Mouse (Mus musculus) CH12.LX (cell line): ENCODE data around the gene Foxl2. TPM values are rescaled to one million over a fixed set of nuclear protein-coding genes. Genes with fewer than 3 reads are reported as not detected.

Source experiments
- DNase-seq: peaks from one replicate; pipeline ENCODE4 v3.0.0-alpha.2; 2013; ENCODE audit errors: extremely low read depth
- H3K27ac ChIP-seq: 2 replicates; pipeline ENCODE4 v1.5.1; 2012; ENCODE audit warnings: low read depth, mild to moderate bottlenecking, control low read depth, moderate library complexity; ENCODE audit not compliant: insufficient read depth
- H3K27me3 ChIP-seq: replicated peaks from 2 replicates; pipeline ENCODE3; 2012; ENCODE audit warnings: inconsistent platforms
- H3K36me3 ChIP-seq, 2 experiments: replicated peaks in 1 of 2; 2 replicates each; pipeline versions ENCODE3 to v1.6.1; 2012; ENCODE audit warnings: inconsistent platforms in 1 of 2, low read length in 1 of 2, mild to moderate bottlenecking in 1 of 2, mixed read lengths in 1 of 2, moderate library complexity in 1 of 2; ENCODE audit not compliant: control insufficient read depth in 1 of 2, insufficient read depth in 1 of 2
- H3K4me1 ChIP-seq, 2 experiments: 2 replicates each; pipeline ENCODE4 v1.6.1; 2012; ENCODE audit warnings: inconsistent platforms in 1 of 2, moderate library complexity in 1 of 2; ENCODE audit not compliant: insufficient read depth in 2 of 2, control insufficient read depth in 1 of 2
- H3K4me2 ChIP-seq: 2 replicates; pipeline ENCODE4 v1.6.1; 2012; ENCODE audit warnings: low read depth, mild to moderate bottlenecking, control low read depth; ENCODE audit not compliant: poor library complexity, insufficient read depth, severe bottlenecking
- H3K4me3 ChIP-seq, 3 experiments: fragments of 150-350 bp in 1 of 3; sonication (generic) in 1 of 3; replicated peaks in 1 of 3; 2 replicates each; pipeline versions ENCODE3 to v1.5.1; 2011 to 2012; ENCODE audit warnings: low read depth in 2 of 3, low read length in 2 of 3, mild to moderate bottlenecking in 2 of 3, moderate library complexity in 2 of 3, control low read depth in 1 of 3, improper control_type of control experiment in 1 of 3, inconsistent platforms in 1 of 3, mixed read lengths in 1 of 3; ENCODE audit not compliant: poor library complexity in 1 of 3
- H3K79me2 ChIP-seq: replicated peaks from 2 replicates; pipeline ENCODE4 v1.6.1; 2012; ENCODE audit warnings: mild to moderate bottlenecking, moderate library complexity; ENCODE audit not compliant: control insufficient read depth, poor library complexity, insufficient read depth, severe bottlenecking; ENCODE audit errors: extremely low read depth
- H3K9ac ChIP-seq: 2 replicates; pipeline ENCODE4 v1.6.1; 2012; ENCODE audit warnings: low read depth, mild to moderate bottlenecking, control low read depth, moderate library complexity; ENCODE audit not compliant: insufficient read depth
- H3K9me3 ChIP-seq: replicated peaks from 2 replicates; pipeline ENCODE3; 2012; ENCODE audit warnings: low read length, inconsistent platforms, mixed read lengths
- BHLHE40 ChIP-seq: IDR thresholded peaks from 2 replicates; pipeline ENCODE4 v1.6.1; 2011; ENCODE audit warnings: mild to moderate bottlenecking, low read depth, low read length, improper control_type of control experiment
- CHD1 ChIP-seq: IDR thresholded peaks from 2 replicates; pipeline ENCODE4 v1.6.1; 2012; ENCODE audit warnings: low read depth, low read length, improper control_type of control experiment, inconsistent platforms
- CHD2 ChIP-seq: IDR thresholded peaks from 2 replicates; pipeline ENCODE4 v1.6.1; 2011; ENCODE audit warnings: low read length, improper control_type of control experiment
- CTCF ChIP-seq, 2 experiments: IDR thresholded peaks in 1 of 2; conservative IDR thresholded peaks in 1 of 2; 2 replicates each; pipeline ENCODE4 v1.5.1; 2011 to 2012; ENCODE audit warnings: low read depth in 2 of 2, low read length in 2 of 2, improper control_type of control experiment in 1 of 2, inconsistent platforms in 1 of 2, mild to moderate bottlenecking in 1 of 2, moderate library complexity in 1 of 2
- E2F4 ChIP-seq: IDR thresholded peaks from 2 replicates; pipeline ENCODE4 v1.6.1; 2011; ENCODE audit warnings: low read depth, low read length, improper control_type of control experiment; ENCODE audit not compliant: insufficient replicate concordance
- EP300 ChIP-seq: IDR thresholded peaks from 2 replicates; pipeline ENCODE4 v1.6.1; 2011; ENCODE audit warnings: low read length, improper control_type of control experiment
- GABPA ChIP-seq: IDR thresholded peaks from 2 replicates; pipeline ENCODE4 v1.6.1; 2012; ENCODE audit warnings: low read depth, low read length, improper control_type of control experiment, inconsistent platforms; ENCODE audit not compliant: insufficient replicate concordance
- HCFC1 ChIP-seq: IDR thresholded peaks from 2 replicates; pipeline ENCODE4 v1.6.1; 2012; ENCODE audit warnings: low read depth, mild to moderate bottlenecking, inconsistent platforms, low read length, improper control_type of control experiment
- IRF4 ChIP-seq: IDR thresholded peaks from 2 replicates; pipeline ENCODE4 v1.6.1; 2014; ENCODE audit warnings: low read depth, mild to moderate bottlenecking, inconsistent platforms, low read length, improper control_type of control experiment
- JUND ChIP-seq: conservative IDR thresholded peaks from 2 replicates; pipeline ENCODE4 v1.6.1; 2011; ENCODE audit warnings: low read depth, low read length, improper control_type of control experiment
- MAFK ChIP-seq: IDR thresholded peaks from 2 replicates; pipeline ENCODE4 v1.6.1; 2011; ENCODE audit warnings: low read length, improper control_type of control experiment; ENCODE audit not compliant: insufficient replicate concordance
- MAX ChIP-seq: IDR thresholded peaks from 2 replicates; pipeline ENCODE4 v1.6.1; 2011; ENCODE audit warnings: low read length, improper control_type of control experiment
- MAZ ChIP-seq: IDR thresholded peaks from 2 replicates; pipeline ENCODE4 v1.6.1; 2012; ENCODE audit warnings: low read depth, mild to moderate bottlenecking, inconsistent platforms, low read length, improper control_type of control experiment, moderate library complexity
- MEF2A ChIP-seq: IDR thresholded peaks from 2 replicates; pipeline ENCODE4 v1.6.1; 2014; ENCODE audit warnings: low read depth, mild to moderate bottlenecking, inconsistent platforms, low read length, improper control_type of control experiment, borderline replicate concordance
- MXI1 ChIP-seq: IDR thresholded peaks from 2 replicates; pipeline ENCODE4 v1.6.1; 2011; ENCODE audit warnings: mild to moderate bottlenecking, low read depth, low read length, improper control_type of control experiment
- MYC ChIP-seq: IDR thresholded peaks from 2 replicates; pipeline ENCODE4 v1.6.1; 2011; ENCODE audit warnings: low read depth, mild to moderate bottlenecking, improper control_type of control experiment, low read length
- NRF1 ChIP-seq: IDR thresholded peaks from 2 replicates; pipeline ENCODE4 v1.6.1; 2014; ENCODE audit warnings: low read depth, mild to moderate bottlenecking, inconsistent platforms, low read length, improper control_type of control experiment, moderate library complexity
- PAX5 ChIP-seq: IDR thresholded peaks from 2 replicates; pipeline ENCODE4 v1.6.1; 2012; ENCODE audit warnings: low read length, inconsistent platforms, mixed read lengths
- SIN3A ChIP-seq: IDR thresholded peaks from 2 replicates; pipeline ENCODE4 v1.6.1; 2012; ENCODE audit warnings: low read length, improper control_type of control experiment, inconsistent platforms
- TCF12 ChIP-seq: IDR thresholded peaks from 2 replicates; pipeline ENCODE4 v1.6.1; 2014; ENCODE audit warnings: low read depth, mild to moderate bottlenecking, inconsistent platforms, low read length, improper control_type of control experiment
- UBTF ChIP-seq: IDR thresholded peaks from 2 replicates; pipeline ENCODE4 v1.6.1; 2012; ENCODE audit warnings: low read depth, mild to moderate bottlenecking, inconsistent platforms, low read length, improper control_type of control experiment, moderate library complexity
- USF2 ChIP-seq: conservative IDR thresholded peaks from 2 replicates; pipeline ENCODE4 v1.6.1; 2011; ENCODE audit warnings: low read depth, low read length, improper control_type of control experiment
- ZKSCAN1 ChIP-seq: IDR thresholded peaks from 2 replicates; pipeline ENCODE4 v1.6.1; 2012; ENCODE audit warnings: low read depth, inconsistent platforms, low read length, improper control_type of control experiment, borderline replicate concordance
- ZNF384 ChIP-seq: IDR thresholded peaks from 2 replicates; pipeline ENCODE4 v1.6.1; 2012; ENCODE audit warnings: low read depth, low read length, improper control_type of control experiment, inconsistent platforms
- dilution Hi-C: fragments of 300-500 bp; cut with MboI; formaldehyde crosslinking; loops from 2 replicates; pipeline ENCODE4 v1.14.3; 2020; ENCODE audit warnings: low sequenced_read_pairs; ENCODE audit not compliant: extremely low pct_unique_long_range_greater_than_20kb, extremely low pct_ligation_motif_present
- in situ Hi-C: fragments of 300-500 bp; cut with MboI; formaldehyde crosslinking; loops from 3 replicates; pipeline ENCODE4 v1.14.3; 2019; ENCODE audit warnings: low sequenced_read_pairs, low pct_ligation_motif_present, low pct_unique_long_range_greater_than_20kb, mixed read lengths
- polyA plus RNA-seq: library from polyadenylated mRNA; unstranded; fragments of >175 nt; gene quantifications from 2 replicates; pipeline ENCODE4 v1.2.1, GENCODE M21; 2012; ENCODE audit warnings: low read depth; ENCODE audit not compliant: insufficient read length
- total RNA-seq, 2 experiments: library from RNA; depleted of rRNA; stranded (reverse); fragments of 300-350 nt in 1 of 2; fragments of >200 nt in 1 of 2; gene quantifications; 2 replicates each; pipeline ENCODE4 v1.2.3; 2012 to 2014

Foxl2 gene
- total and polyA plus RNA-seq, 3 experiments, result not detected

GRCm38 (mm10) chr9:98994103-98994502 lies 39.0 kb downstream of the Foxl2 start:
- DNase-seq, result peak; percentile 78
- Histone ChIP-seq H3K79me2 (peaks cover 5% of the 10 kb centered on the region; the same call in 1 of the 2 replicates), H3K27me3 (no peaks in the 10 kb centered on the region), H3K36me3 (peaks cover 18 to 33% of the 10 kb centered on the region in 2 experiments), H3K27ac (peak overlapping the region; percentile 67), H3K4me3 (no peak overlapping the region), H3K4me1 (peaks cover 21 to 82% of the 10 kb centered on the region in 2 experiments), H3K4me2 (peak overlapping the region; percentile 92), H3K9me3 (no peaks in the 10 kb centered on the region), H3K9ac (no peak overlapping the region)
- in situ Hi-C loops, result no loop called here
- TF ChIP-seq IRF4 (no peak), E2F4 (no peak), TCF12 (peak; percentile 16; the same call in 1 of the 2 replicates), CTCF (conservative IDR thresholded peaks at IDR 0.05 in 1 of 2, IDR thresholded peaks at IDR 0.05 in 1 of 2; ENCODE audit: low read depth in 2 of 2, low read length in 2 of 2) (no peak), GABPA (no peak), MAX (peak; percentile 66), MYC (peak; percentile 50; the same call in 1 of the 2 replicates), SIN3A (peak; percentile 50), MXI1 (peak; percentile 56; the same call in 1 of the 2 replicates), BHLHE40 (peak; percentile 33; the same call in 1 of the 2 replicates)
- dilution Hi-C loops, result no loop called here

GRCm38 (mm10) chr9:98999881-99000339 lies 44.8 kb downstream of the Foxl2 start:
- no peak for TF ChIP-seq EP300
- no peak for TF ChIP-seq USF2
- Histone ChIP-seq H3K36me3 (peaks cover 37 to 64% of the 10 kb centered on the region in 2 experiments), H3K4me1 (peaks cover 7 to 41% of the 10 kb centered on the region in 2 experiments; a peak in 3 of 4 replicates), H3K4me2 (no peak overlapping the region), H3K4me3 (no peak overlapping the region), H3K9me3 (peaks cover 1% of the 10 kb centered on the region), H3K9ac (no peak overlapping the region), H3K79me2 (no peaks in the 10 kb centered on the region), H3K27ac (no peak overlapping the region), H3K27me3 (no peaks in the 10 kb centered on the region)
- dilution Hi-C loops (no loop called here), in situ Hi-C loops (no loop called here)
- no peak for DNase-seq

GRCm38 (mm10) chr9:99001326-99001725 lies 46.2 kb downstream of the Foxl2 start:
- peaks cover 30 to 63% of the 10 kb centered on the region in 2 experiments for H3K36me3 ChIP-seq
- no peak for TF ChIP-seq UBTF
- no peak for TF ChIP-seq JUND
- TF ChIP-seq USF2, result no peak
- TF ChIP-seq MAFK, result no peak
- no peak for TF ChIP-seq MAZ
- TF ChIP-seq CHD2, result no peak
- TF ChIP-seq GABPA, result no peak
- TF ChIP-seq MAX, result no peak
- no peak for TF ChIP-seq MEF2A
- no peak for TF ChIP-seq MXI1
- no peak for TF ChIP-seq ZKSCAN1
- no peak for TF ChIP-seq PAX5
- TF ChIP-seq HCFC1, result no peak
- no peak for TF ChIP-seq NRF1
- no peak for TF ChIP-seq CHD1
- TF ChIP-seq IRF4, result no peak
- no peak for TF ChIP-seq ZNF384
- DNase-seq, result no peak
- no peak overlapping the region for H3K27ac ChIP-seq
- dilution Hi-C loops, result no loop called here
- peaks cover 7 to 29% of the 10 kb centered on the region in 2 experiments; a peak in 3 of 4 replicates for H3K4me1 ChIP-seq
- peaks cover 1% of the 10 kb centered on the region for H3K9me3 ChIP-seq
- in situ Hi-C loops, result no loop called here
- H3K4me2 ChIP-seq, result no peak overlapping the region
- H3K9ac ChIP-seq, result no peak overlapping the region
- no peak overlapping the region for H3K4me3 ChIP-seq
- H3K27me3 ChIP-seq, result no peaks in the 10 kb centered on the region
- H3K79me2 ChIP-seq, result no peaks in the 10 kb centered on the region
